Mouse (Mus musculus) adipocyte (in vitro differentiated cells): ENCODE data around the gene Slc26a5.

Experiments
- DNase-seq: peaks from one replicate; pipeline ENCODE4 v3.0.0-alpha.2; 2016; ENCODE audit warnings: low spot score

Gene Slc26a5

DNA sequence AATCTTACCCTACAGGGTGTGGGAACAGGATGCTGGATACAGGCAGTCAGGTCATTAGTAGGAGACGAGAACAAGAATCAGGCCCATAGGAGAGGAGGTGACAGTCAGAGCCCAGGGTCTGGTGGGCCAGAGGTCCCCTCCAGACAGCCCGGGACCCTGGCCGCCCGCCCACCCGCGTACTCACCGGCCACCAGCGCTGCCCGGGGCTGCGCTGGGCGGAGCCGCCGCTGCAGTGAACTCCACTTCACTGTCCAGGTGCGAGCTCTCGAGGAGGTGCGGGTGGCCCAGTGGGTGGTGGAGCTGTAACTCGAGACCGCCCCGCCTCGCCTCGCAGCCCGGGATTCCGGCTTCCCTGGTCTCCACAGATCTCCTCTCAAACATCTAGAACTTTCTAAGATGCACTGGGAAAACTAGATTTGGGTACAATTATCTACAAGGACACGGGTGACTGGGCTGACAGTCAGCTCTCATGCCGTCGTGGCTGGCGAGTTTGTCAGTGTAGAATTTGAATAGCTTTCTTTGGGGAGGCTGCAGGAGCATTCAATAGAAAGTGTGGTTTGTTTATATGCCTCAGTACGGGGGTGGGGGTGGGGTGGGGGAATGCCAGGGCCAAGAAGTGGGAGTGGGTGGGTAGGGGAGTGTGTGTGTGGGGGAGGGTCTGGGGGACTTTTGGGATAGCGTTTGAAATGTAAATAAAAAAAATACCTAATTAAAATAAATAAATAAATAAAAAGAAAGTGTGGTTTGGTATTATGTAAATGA is at the start of gene Slc26a5:
Gene Slc26a5 (minus strand): TSS at position 259 of the 762 bp plus-strand sequence.
- DNase-seq, result no peak

DNA sequence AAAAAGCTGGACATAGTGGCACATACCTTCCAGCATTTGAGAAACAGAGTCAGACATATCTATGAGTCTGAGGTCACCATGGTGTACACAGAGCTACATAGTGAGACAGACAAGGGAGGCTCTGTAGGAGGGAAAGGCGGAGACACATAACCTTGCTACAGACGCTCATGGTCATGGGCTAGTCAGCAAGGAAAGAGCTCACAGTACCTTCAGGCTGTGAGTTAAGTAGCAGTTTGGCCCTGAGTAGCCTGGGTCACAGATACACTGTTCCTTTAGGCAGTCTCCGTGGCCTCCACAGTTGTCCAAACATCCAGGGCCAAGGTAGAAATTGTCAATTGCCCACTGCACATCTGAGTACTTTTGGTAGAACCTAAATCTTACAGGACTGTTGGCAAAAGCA is 49.4 kb upstream of the Slc26a5 start:
- no peak for DNase-seq

DNA sequence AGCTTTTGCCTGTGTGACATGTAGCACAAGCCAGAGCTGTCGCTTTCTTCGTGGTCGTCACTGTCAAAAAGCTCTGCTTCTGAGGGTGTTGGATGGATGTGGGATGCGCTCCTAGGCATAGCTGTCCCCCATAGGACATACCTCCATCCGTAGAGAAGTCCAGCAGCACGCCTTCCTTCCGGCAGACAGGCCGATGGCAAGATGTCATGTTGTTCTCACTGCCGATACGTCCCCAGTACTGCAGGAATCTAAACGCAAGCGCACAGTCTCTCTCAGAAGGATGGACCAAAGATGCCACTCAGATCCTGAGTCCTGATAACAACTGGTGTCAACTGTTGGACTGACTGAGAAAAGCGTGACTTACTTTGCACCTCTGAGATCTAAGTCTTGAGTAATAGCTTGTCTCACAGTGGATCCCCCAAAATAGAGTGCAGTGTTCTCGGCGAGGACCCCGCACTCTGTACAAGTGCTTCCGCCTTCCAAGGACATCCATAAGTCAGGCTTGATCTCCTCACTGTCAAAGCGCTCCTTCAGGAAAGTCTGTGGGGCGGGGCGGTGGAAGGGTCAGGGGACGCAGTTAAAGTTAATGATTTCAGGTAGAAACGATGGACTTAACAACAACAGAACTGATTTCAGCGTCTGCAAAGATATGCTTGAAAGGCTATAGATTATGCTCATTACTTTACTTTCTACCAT is 47.6 kb upstream of the Slc26a5 start:
- no peak for DNase-seq

DNA sequence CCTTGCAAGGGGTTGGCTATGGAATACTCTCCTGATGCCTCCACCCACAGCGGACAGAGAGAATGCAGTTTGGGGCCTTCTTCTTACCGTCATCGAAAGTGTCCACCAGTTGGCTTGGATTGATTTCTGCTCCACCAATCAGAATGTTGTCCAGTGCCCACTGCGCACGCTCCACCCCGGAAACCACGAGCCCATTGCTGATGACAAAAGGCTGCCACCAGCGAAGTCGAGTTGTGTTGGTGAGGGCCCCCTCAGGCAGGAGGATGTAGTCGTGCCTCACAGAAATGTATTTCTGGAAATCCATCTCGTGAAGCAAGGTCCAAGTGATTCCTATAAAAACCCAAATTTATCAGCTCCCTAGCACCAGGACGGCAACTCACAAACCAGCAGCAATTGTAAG is 45.3 kb upstream of the Slc26a5 start:
- DNase-seq, result no peak

DNA sequence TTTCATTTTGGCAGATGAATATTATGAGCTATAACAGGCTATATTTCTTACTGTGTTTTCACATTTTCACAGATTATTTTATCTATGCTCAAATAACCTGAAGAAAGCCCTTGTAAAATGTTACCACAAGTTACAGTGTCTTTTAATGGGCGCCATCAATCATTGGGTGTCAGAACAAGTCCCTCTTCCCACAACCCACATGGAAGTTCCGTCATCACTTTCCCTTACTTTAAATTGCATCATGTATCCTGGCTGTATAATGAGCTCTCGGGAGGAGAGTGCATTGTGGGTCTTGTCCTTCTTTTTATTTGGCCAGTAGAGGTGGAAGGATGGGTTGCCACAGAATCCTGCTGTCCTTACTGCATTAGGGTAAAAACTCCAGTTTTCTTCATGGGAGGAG is 44.3 kb upstream of the Slc26a5 start:
- DNase-seq, result no peak

DNA sequence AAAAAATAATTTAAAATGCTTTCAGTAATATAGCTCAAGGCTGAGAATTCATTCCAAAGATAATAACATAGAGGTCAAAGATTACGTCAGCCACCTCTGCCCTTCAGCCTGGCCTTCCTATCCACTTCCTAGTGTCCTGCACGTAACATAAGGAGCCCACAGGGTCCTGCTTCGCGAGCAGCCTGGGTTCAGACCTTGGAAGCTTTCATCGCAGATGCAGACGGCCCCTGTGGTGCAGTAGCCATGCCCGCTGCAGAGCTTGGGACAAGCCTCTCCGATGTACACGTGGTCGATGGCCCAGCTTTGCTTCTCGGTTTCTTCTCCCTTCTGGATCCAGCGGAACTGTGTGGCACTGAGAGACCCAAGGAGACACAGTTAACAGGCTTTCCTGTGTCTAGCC is 36.0 kb upstream of the Slc26a5 start:
- DNase-seq, result no peak

DNA sequence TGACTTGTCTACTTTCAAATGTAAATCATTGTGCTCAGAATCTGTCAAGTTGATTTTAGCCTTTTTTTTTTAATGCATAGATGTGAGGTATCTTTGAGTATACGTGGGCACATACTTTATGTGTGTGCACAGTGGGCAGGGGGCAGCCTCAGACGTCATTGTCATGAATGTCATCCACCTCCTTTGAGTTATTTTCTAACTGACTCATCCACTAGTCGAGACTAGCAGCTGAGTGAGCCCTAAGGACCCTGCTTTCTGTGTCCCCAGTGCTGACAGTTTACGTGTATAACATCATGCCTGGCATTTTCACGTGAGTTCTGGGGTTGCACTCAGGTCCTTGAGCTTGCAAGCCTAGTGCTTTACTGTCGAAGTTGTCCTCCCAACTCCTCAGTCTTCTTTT is 35.5 kb upstream of the Slc26a5 start:
- no peak for DNase-seq

DNA sequence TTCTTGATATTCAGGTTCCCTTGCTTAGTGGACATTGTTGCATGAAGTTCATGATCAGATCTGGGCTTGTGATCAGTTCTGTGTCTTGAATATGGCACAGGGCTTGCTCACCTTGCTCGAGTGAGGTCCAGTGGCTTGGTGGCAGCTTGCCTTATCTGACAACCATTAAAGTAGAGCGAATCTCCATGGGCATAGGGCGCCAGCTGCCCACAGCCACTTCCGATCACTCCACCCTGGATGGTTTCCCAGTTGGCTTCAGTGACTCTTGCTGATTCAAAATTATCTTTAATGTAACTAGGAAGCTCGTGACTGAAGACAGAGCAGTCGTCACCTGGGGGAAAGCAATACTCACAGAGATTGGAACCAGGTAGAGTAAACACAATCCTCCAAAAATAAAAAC is 33.5 kb upstream of the Slc26a5 start:
- DNase-seq, result no peak

DNA sequence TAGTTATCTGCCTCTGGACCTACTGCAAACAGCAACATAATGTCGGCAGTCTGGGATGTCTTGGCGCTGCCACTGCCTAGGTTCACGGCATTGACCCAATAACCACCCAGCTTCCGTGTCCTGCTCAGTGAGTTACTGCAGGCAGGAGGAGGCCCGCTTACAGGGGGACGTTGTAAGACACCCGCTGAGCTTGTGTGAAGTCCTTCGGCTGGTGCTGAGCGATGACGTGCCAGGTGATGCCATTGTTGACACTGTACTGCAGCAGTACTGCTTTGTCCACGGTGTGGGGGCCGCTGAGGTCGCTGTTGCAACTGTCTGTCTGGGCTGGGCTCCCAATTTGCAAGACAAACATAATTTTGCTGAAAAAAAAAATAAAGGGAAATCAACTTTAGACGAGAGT is 31.2 kb upstream of the Slc26a5 start:
- DNase-seq, result no peak

DNA sequence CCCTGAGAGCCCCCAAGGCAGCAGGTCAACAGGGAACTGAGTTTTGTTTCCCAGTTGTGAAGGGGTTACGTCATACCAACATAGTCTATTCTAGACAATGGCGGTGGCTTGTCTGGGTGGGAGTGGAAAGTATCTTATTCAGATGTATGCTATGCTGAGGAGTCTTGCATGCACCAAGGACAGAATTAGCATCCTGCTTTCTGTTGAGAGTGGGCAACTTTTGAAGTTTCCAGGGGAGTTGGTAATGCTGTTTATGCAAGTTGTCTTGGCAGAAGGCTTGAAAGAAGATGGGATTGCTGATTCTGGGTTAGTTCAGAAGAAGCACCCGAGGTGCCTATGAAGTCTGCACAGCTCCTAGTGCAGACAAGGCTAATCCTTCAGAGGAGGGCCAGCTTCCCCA is 28.8 kb upstream of the Slc26a5 start:
- no peak for DNase-seq

DNA sequence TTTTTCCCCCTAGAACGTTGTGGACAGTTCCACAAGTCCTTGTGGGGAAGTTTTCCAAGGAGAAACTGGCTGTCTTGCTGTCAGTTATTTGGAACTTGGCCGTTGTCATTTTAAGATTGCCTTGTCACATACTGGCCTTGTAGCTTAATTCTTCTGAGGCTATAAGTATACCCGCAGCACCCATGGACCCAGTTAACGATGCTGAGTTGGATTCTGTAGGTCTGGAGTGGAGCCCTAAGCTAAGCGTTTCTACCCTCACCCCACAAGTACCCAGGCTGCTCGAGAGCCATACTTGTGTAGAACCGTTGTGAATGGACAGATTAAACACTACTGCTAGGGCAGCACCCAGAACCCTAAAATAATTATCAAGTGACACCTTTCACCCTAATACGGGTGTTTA is 1.3 kb upstream of the Slc26a5 start:
- DNase-seq, result no peak

DNA sequence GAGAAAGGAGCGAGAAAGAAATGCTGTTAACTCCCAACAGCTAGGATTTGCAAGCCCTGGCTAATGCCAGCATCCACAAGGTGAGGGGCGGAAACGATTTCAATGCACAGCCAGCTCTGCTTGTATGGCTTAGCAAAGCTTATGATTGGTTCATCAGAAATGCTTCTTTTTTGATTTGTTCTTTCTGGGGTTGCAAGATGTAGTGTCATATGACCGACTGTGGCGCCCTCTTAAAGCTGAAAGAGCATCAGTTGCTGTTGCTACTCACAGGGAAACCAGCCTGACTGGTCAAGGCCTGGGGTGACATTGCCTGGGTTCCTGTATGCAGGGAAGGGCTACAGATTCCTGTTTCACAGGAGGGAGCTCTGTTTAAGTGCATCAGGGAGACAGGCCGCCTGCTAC is 908 bp upstream of the Slc26a5 start:
- no peak for DNase-seq

DNA sequence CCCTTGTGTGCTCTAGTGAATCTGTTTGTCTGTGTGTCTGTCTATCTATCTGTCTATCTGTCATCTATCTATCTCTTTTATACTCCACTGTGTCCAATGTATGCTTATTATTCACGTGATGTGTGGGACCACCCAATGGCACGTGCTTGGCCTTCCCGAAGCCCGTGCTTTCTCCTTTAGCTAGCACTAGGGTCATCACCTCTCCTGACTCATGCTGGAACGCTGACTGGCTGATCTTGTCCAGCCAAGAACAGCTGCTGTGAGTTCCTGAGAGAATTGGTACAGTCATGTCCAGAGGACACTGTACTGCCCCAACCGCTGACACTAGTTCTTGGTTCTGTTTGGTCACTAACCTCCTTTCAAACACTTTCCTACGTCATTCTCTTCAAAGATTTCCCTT is 6.8 kb downstream of the Slc26a5 start:
- DNase-seq, result no peak

DNA sequence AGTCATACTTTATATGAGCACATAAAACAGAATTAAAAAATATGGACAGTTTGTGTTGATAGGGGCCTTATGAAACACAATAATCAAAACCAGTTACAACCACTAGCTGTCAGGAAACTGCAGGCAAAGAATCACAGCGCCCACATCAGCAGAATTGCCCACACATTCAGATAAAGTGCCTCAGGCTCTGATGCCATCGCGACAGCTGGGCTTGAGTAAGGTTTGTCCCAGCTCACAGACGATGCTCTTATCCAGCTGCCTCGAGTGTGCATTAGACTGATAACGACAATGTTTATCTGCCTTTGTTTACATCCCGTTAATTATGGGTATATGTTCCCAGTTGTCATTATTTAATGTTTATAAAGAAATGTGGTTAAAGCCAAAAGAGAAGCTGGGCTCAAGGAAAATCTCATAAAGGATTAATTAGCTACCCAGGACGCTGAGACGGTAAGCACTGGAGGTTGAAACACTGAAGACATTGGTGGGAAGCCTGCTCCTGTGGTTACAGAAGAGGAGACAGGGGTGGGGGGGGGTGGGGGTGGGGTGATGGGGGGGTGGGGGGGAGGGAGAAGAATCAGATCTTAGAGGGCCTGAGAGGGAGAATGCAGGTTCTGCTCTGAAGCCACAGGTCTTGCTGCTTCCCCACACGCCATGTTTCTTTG is 13.6 kb downstream of the Slc26a5 start:
- DNase-seq, result no peak

DNA sequence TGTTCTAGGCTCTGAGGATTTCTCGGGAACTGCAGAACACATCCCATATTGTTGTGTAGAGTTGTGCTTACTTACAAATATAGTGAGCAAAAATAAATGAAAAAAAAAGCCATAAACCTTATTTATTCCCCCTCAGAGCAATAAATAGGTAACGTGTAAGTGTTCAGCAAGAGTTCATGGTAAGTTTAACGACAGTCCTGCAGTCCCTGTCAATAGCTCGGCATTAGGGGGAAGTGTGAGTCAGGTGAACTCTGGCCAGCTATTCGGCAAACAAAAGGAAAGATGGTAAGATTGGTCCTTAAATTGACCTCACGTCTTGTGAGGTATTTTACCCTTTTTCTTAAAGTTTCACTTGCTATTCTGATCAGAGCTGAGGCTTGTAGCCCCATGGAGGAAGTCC is 18.0 kb downstream of the Slc26a5 start:
- no peak for DNase-seq

DNA sequence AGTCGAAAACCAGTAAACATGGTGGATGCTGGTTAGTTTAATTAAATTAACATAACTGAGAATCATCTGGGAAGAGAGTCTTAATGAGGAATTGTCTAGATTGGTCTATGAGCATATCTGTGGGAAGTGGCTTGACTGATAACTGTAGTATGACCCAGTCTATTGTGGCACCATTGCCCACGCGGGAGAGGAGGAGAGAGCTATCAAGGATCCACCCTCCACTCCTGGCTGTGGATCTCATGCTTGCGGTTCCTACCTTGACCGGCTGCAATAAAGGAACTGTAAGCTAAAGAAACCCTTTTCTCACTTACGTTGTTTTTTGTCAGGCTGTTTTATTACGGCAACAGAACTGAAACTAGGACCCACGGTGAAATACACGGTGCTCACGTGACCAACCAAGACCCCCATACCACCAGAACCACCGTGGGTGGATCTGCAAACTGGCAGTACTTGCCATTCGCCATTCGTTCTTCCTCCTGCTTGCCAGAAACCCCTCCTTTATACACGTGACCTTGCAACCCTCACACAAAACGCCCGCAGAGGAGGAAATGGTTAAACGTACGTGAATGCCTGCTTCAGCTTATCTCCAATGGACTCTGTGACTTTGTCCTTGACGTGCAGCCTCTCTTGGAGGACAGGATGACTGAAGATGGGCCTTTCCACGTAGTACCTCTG is 18.7 kb downstream of the Slc26a5 start:
- DNase-seq, result no peak

DNA sequence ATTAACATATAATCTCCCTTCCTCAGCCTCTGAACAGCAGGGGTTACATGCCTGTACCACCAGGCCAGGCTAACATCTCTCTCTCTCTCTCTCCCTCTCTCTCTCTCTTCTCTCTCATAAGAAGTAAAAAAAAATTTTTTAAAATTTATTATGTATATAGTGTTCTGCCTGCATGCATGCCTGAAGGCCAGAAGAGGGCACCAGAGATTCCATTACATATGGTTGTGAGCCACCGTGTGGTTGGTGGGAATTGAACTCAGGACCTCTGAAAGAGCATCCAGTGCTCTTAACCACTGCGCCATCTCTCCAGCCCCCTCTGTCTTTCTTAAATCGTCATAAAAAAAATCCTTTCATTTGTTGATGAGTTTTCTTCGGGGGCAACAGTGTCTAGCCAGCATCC is 20.7 kb downstream of the Slc26a5 start:
- no peak for DNase-seq

DNA sequence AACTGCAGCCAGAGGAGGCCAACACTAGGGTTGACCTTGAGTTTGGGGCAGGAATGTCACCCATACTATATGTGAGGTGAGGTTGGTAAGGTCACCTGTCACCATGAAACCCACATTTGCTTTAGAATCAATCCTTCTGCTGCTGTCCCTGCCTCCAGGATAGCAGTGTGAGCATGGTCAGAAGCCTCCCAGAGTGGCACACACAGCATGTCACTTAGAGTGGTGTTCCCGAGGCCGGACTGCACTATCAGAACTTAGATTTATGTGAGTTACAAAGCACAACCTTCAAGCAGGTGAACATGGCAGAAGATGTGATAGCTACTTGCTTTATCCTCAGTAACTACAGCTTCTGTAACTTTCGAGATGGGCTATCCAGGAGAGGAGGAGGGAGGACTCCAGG is 33.6 kb downstream of the Slc26a5 start:
- DNase-seq, result no peak

DNA sequence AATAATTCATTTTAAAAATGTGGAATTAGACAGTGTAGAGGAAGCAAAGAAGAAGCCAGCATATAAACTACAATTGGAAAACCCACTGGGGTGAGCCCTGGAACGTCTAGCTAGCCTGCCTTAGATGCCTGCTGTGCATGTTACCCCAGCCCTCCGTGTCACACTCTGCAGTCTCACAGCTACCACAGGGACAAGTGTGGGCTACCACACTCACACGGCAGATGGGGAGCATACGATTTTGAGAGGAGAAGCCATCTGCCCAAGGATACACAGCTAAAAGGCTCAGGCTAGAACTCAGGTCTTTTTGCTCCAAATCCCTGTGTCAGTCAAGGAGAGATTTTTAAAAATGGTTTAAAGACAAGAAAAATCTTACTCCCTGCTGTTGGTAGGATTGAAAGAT is 36.5 kb downstream of the Slc26a5 start:
- no peak for DNase-seq

DNA sequence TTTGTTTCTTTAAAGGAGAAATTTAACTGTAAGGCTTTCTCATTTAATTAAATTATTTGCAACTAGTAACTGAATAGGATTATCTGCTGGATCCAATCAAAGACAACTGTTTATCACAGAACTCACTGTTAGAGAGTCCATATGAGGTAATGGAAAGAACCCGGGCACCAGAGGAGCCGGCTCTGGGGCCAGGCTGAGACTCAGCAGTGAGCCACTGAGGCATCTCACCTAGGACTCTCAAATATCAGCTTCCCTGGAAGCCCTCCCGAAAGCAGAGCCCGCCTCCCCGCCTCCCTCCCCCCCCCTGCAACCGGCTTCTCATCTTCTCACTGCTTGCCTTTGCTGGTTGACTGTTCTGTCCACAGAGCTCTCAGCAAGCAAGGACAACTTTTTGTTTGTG is 37.8 kb downstream of the Slc26a5 start:
- no peak for DNase-seq

DNA sequence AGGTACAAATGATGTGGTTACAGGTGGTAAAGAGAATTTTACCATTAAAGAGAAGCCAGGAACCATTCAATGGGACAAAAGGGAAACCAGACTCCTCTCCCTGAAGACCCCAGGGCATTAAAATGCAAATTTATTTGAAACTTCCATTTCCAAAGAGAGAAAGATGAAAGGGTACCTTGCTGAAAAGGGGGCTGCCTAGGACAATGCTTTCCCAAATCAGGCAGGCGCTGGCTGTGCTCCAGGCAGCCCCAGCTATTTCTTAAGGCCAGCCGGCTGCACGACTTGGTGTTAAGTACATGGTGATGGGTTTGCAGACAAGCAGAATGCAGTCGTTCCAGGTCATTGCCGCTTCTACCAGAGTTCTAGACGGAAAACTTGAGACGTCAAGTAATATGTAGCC is 39.0 kb downstream of the Slc26a5 start:
- no peak for DNase-seq

DNA sequence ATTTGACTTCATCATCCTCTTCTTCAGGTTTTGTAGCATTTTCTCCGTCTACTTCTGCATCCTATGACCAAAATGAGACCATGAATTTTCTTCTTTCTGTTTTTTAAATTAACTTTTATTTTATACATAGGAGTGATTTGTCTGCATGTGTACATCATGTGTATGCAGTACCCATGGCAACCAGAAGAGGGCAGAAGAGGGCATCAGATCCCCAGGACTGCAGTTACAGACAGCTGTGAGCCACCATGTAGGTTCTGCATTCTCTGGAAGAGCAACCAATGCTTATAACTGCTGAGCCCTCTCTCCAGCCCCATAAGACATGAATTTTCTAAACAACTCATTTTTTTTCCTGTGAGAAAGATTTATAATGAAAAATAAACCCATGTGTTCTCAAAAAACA is 51.4 kb downstream of the Slc26a5 start:
- peak; percentile 12 for DNase-seq

DNA sequence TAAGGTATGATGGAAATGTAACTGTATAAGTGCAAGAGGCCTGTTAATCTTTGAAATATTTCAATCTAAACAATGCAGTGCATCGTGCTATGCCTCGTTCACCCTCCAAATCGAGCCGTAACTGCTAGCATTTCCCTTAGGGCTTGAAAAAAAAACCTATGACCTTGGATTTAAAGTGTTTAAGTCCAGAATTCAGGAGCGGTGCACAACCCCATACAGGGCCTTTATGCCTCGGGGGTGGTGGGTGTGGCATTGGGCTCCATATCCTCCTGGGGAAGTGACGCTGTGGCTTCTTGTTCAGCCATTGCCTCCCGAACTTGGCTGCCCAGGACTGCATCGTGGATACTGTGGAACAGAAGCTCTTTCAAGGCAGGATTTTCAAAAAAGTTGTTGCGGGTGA is 54.5 kb downstream of the Slc26a5 start:
- DNase-seq, result no peak
